Mouse (Mus musculus) megakaryocyte progenitor cell, adult 5-6 weeks (primary cell): ENCODE data around the gene Hnrnpa0. TPM values are rescaled to one million over a fixed set of nuclear protein-coding genes. Genes with fewer than 3 reads are reported as not detected.

ENCODE experiments used
- total RNA-seq, 2 experiments: library from RNA; stranded (forward) in 1 of 2; stranded (reverse) in 1 of 2; fragments of 157-497, 149-512 nt in 1 of 2; fragments of 200-1000 nt in 1 of 2; gene quantifications; 2 replicates each; pipeline versions ENCODE4 v1.2.3 to v1.2.4; 2015 to 2017

The Hnrnpa0 gene
- total RNA-seq, 2 experiments from 2014 or later = 82.5 to 162 TPM

Other genes starting within 250 kb of the Hnrnpa0 start
- gene Spock1, start 220.2 kb downstream of the Hnrnpa0 start, total RNA-seq (2015) = not detected in 2 replicates
- not detected in 2 replicates for gene Spock1, start 220.2 kb downstream of the Hnrnpa0 start, total RNA-seq (2017)
- 3.4 and 5.1 TPM in 2 replicates for gene Klhl3, start 15.0 kb downstream of the Hnrnpa0 start, total RNA-seq (2015)
- gene Klhl3, start 15.0 kb downstream of the Hnrnpa0 start, total RNA-seq (2017) = 4.0 and 4.6 TPM in 2 replicates
- 46.2 and 52.9 TPM in 2 replicates for gene Idnk, start 29.1 kb upstream of the Hnrnpa0 start, total RNA-seq (2015)
- 36.8 and 44.9 TPM in 2 replicates for gene Idnk, start 29.1 kb upstream of the Hnrnpa0 start, total RNA-seq (2017)
- 52.2 and 57.6 TPM in 2 replicates for gene Ubqln1, start 87.1 kb upstream of the Hnrnpa0 start, total RNA-seq (2015)
- gene Ubqln1, start 87.1 kb upstream of the Hnrnpa0 start, total RNA-seq (2017) = 53.0 and 64.7 TPM in 2 replicates
- gene Gkap1, start 147.1 kb upstream of the Hnrnpa0 start, total RNA-seq (2015) = 10.9 and 11.6 TPM in 2 replicates
- gene Gkap1, start 147.1 kb upstream of the Hnrnpa0 start, total RNA-seq (2017) = 14.6 and 20.2 TPM in 2 replicates
- gene Kif27, start 230.6 kb upstream of the Hnrnpa0 start, total RNA-seq (2015) = 0.20 TPM in 1 of 2 replicates, not detected in the other
- not detected in 2 replicates for gene Kif27, start 230.6 kb upstream of the Hnrnpa0 start, total RNA-seq (2017)